Mouse (Mus musculus) ES-Bruce4 (cell line): ENCODE data around the gene Blm.

Experiments used
- CTCF ChIP-seq: IDR thresholded peaks from one replicate; pipeline ENCODE4 v1.8.1; 2011; ENCODE audit warnings: low read depth, low read length
- EP300 ChIP-seq: IDR thresholded peaks from 2 replicates; pipeline ENCODE4 v1.6.1; 2011; ENCODE audit warnings: low read depth, low read length; ENCODE audit not compliant: insufficient read depth
- POLR2A ChIP-seq: IDR thresholded peaks from one replicate; pipeline ENCODE4 v1.8.1; 2011; ENCODE audit warnings: low read length; ENCODE audit not compliant: insufficient read depth

DNA sequence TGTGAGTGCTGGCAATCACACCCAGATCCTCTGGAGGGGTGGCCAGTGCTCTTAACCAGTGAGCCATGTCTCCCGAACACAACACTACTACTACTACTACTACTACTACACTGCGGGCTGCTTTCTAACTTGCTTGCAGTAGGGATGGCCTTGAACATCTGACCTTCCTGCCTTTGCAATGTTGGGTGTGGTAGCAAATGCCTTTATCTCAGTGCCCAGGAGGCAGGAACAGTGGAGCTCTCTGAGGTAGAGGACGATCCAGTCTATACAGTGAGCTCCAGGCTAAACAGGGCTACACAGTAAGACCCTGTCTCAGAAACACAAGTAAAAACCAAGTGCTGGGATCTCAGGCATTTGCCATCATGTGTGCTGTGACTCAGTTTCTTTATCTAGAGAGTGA, 43.8 kb downstream of the Blm start:
- no peak for TF ChIP-seq POLR2A
- TF ChIP-seq CTCF, result no peak
- TF ChIP-seq EP300, result no peak
